Comparison of ENCODE assay signal across 7 mouse cellular contexts in genomic region chr10:111519620-111520370, GRCm38 (mm10). TPM values are rescaled to one million over a fixed set of nuclear protein-coding genes. Genes with fewer than 3 reads are reported as not detected.
DNase-seq lines count a peak whose midpoint lies in the region; ATAC-seq and TF ChIP-seq lines count a peak whose summit lies in the region.

No protein-coding gene starts in this region.

- no peak overlapping the region for H3K27ac ChIP-seq in stomach, embryonic 15.5 days
- no peak overlapping the region for H3K27ac ChIP-seq in stomach, postnatal 0 days (replicated peaks)
- peak overlapping the region; percentile 50 for H3K27ac ChIP-seq in forebrain, embryonic 15.5 days (replicated peaks)
- no peak overlapping the region for H3K27ac ChIP-seq in kidney, embryonic 16.5 days (ENCODE audit: low read length)
- 0 out of 2 replicates have a peak overlapping the region, but pooled peaks have one; percentile 0 for H3K27ac ChIP-seq in neural tube, embryonic 15.5 days (replicated peaks)

- WGBS in stomach, embryonic 15.5 days = 69% methylated on average over 24 of the region's 24 CpGs
- 68% methylated on average over 24 of the region's 24 CpGs for WGBS in stomach, postnatal 0 days
- WGBS in forebrain, embryonic 15.5 days = 37% methylated on average over 24 of the region's 24 CpGs
- WGBS in kidney, embryonic 16.5 days = 58% methylated on average over 24 of the region's 24 CpGs
- WGBS in neural tube, embryonic 15.5 days = 56% methylated on average over 24 of the region's 24 CpGs

- intact Hi-C loops in gastrocnemius, postnatal 14 days (cut with DNase I; ENCODE audit: low total_unique reads) = no loop called here

- H3K4me1 ChIP-seq in stomach, embryonic 15.5 days = peaks cover 20% of the 10 kb centered on the region
- peaks cover 4% of the 10 kb centered on the region; the same call in 1 of the 2 replicates for H3K4me1 ChIP-seq in stomach, postnatal 0 days (replicated peaks; ENCODE audit: control insufficient read depth, insufficient read depth)
- H3K4me1 ChIP-seq in forebrain, embryonic 15.5 days = peaks cover 16% of the 10 kb centered on the region
- H3K4me1 ChIP-seq in kidney, embryonic 16.5 days (ENCODE audit: insufficient read depth, low read length) = peaks cover 36% of the 10 kb centered on the region
- peaks cover 19% of the 10 kb centered on the region; the same call in 1 of the 2 replicates for H3K4me1 ChIP-seq in neural tube, embryonic 15.5 days

- no peak for TF ChIP-seq EP300 in stomach, postnatal 0 days (optimal IDR thresholded peaks at IDR 0.05)

- H3K27me3 ChIP-seq in stomach, embryonic 15.5 days (replicated peaks) = no peaks in the 10 kb centered on the region
- no peaks in the 10 kb centered on the region for H3K27me3 ChIP-seq in stomach, postnatal 0 days (ENCODE audit: control insufficient read depth, insufficient read depth, low read length)
- H3K27me3 ChIP-seq in forebrain, embryonic 15.5 days = no peaks in the 10 kb centered on the region
- no peaks in the 10 kb centered on the region for H3K27me3 ChIP-seq in kidney, embryonic 16.5 days (ENCODE audit: insufficient read depth, low read length)
- no peaks in the 10 kb centered on the region for H3K27me3 ChIP-seq in neural tube, embryonic 15.5 days (replicated peaks)

- ATAC-seq in stomach, embryonic 15.5 days (ENCODE audit: insufficient read depth, low FRiP score, low read depth) = no peak
- no peak for ATAC-seq in stomach, postnatal 0 days (ENCODE audit: low FRiP score, low TSS enrichment)
- ATAC-seq in forebrain, embryonic 15.5 days (replicated peaks) = peak; percentile 68; the same call in 1 of the 2 replicates
- ATAC-seq in kidney, embryonic 16.5 days (ENCODE audit: low FRiP score, low TSS enrichment) = no peak
- ATAC-seq in neural tube, embryonic 15.5 days (ENCODE audit: low FRiP score) = no peak

- DNase-seq in stomach, postnatal 0 days (ENCODE audit: low spot score) = no peak
- no peak for DNase-seq in gastrocnemius, adult 8-10 months (ENCODE audit: low spot score in 2 of 2)
- DNase-seq in gastrocnemius, postnatal 14 days = no peak

- H3K9ac ChIP-seq in stomach, embryonic 15.5 days = no peak overlapping the region
- H3K9ac ChIP-seq in stomach, postnatal 0 days (ENCODE audit: low read length) = no peak overlapping the region
- peak overlapping the region; percentile 6; the same call in 1 of the 2 replicates for H3K9ac ChIP-seq in forebrain, embryonic 15.5 days (replicated peaks)
- no peak overlapping the region; the same call in 1 of the 2 replicates for H3K9ac ChIP-seq in kidney, embryonic 16.5 days (replicated peaks; ENCODE audit: low read length)
- no peak overlapping the region for H3K9ac ChIP-seq in neural tube, embryonic 15.5 days (replicated peaks)

- peak overlapping the region; percentile 14; the same call in 1 of the 2 replicates for H3K4me2 ChIP-seq in stomach, embryonic 15.5 days
- H3K4me2 ChIP-seq in stomach, postnatal 0 days (replicated peaks; ENCODE audit: low read depth) = no peak overlapping the region
- H3K4me2 ChIP-seq in forebrain, embryonic 15.5 days (replicated peaks) = peak overlapping the region; percentile 40
- H3K4me2 ChIP-seq in kidney, embryonic 16.5 days (replicated peaks; ENCODE audit: low read depth, low read length) = peak overlapping the region; percentile 37; the same call in 1 of the 2 replicates
- peak overlapping the region; percentile 27 for H3K4me2 ChIP-seq in neural tube, embryonic 15.5 days

- H3K36me3 ChIP-seq in stomach, embryonic 15.5 days = no peaks in the 10 kb centered on the region
- H3K36me3 ChIP-seq in stomach, postnatal 0 days (ENCODE audit: control insufficient read depth, insufficient read depth, low read length) = no peaks in the 10 kb centered on the region
- no peaks in the 10 kb centered on the region for H3K36me3 ChIP-seq in forebrain, embryonic 15.5 days
- no peaks in the 10 kb centered on the region for H3K36me3 ChIP-seq in kidney, embryonic 16.5 days (ENCODE audit: insufficient read depth, low read length)
- H3K36me3 ChIP-seq in neural tube, embryonic 15.5 days = no peaks in the 10 kb centered on the region

- TF ChIP-seq CTCF in stomach, postnatal 0 days (IDR thresholded peaks at IDR 0.05; ENCODE audit: low read depth) = no peak

- H3K4me3 ChIP-seq in stomach, embryonic 15.5 days (replicated peaks) = no peak overlapping the region
- no peak overlapping the region for H3K4me3 ChIP-seq in stomach, postnatal 0 days (ENCODE audit: low read depth, low read length)
- H3K4me3 ChIP-seq in forebrain, embryonic 15.5 days = peak overlapping the region; percentile 28
- peak overlapping the region; percentile 20 for H3K4me3 ChIP-seq in kidney, embryonic 16.5 days (ENCODE audit: low read length)
- no peak overlapping the region for H3K4me3 ChIP-seq in neural tube, embryonic 15.5 days (replicated peaks)

- H3K9me3 ChIP-seq in stomach, embryonic 15.5 days = no peaks in the 10 kb centered on the region
- no peaks in the 10 kb centered on the region for H3K9me3 ChIP-seq in stomach, postnatal 0 days (ENCODE audit: control insufficient read depth, low read length)
- H3K9me3 ChIP-seq in forebrain, embryonic 15.5 days = no peaks in the 10 kb centered on the region
- no peaks in the 10 kb centered on the region for H3K9me3 ChIP-seq in kidney, embryonic 16.5 days (ENCODE audit: low read length)
- H3K9me3 ChIP-seq in neural tube, embryonic 15.5 days (replicated peaks) = no peaks in the 10 kb centered on the region

RNA-seq across cellular contexts. Expression of gene Phlda1, which starts 13.7 kb away (rescaled TPM):
- 44.7 and 58.3 TPM in 2 replicates for polyA plus RNA-seq in stomach, embryonic 15.5 days (2015; fragmentation: Nextera tagmentation; extraction: Ambion mirVana)
- polyA plus RNA-seq in stomach, postnatal 0 days (2015; fragmentation: Nextera tagmentation; extraction: Ambion mirVana) = 29.6 and 32.3 TPM in 2 replicates
- 23.3 and 24.3 TPM in 2 replicates for polyA plus RNA-seq in forebrain, embryonic 15.5 days (2015; fragmentation: Nextera tagmentation; extraction: Ambion mirVana)
- polyA plus RNA-seq in kidney, embryonic 16.5 days (2015; fragmentation: Nextera tagmentation; extraction: Ambion mirVana) = 27.3 and 36.6 TPM in 2 replicates
- 67.4 and 69.7 TPM in 2 replicates for polyA plus RNA-seq in neural tube, embryonic 15.5 days (2015; fragmentation: Nextera tagmentation; extraction: Ambion mirVana)
- 1 to 10 TPM; 2.4 to 3.9 (median 3.6) TPM for total RNA-seq in gastrocnemius, adult 8-10 months (2022)
- total RNA-seq in gastrocnemius, postnatal 14 days (2021) = 1 to 10 TPM; 6.2 to 6.4 TPM

RNA-seq across cellular contexts. Expression of gene Nap1l1, which starts 46.8 kb away (rescaled TPM):
- polyA plus RNA-seq in stomach, embryonic 15.5 days (2015; fragmentation: Nextera tagmentation; extraction: Ambion mirVana) = 188 and 214 TPM in 2 replicates
- polyA plus RNA-seq in stomach, postnatal 0 days (2015; fragmentation: Nextera tagmentation; extraction: Ambion mirVana) = 85.1 and 90.6 TPM in 2 replicates
- polyA plus RNA-seq in forebrain, embryonic 15.5 days (2015; fragmentation: Nextera tagmentation; extraction: Ambion mirVana) = 210 and 219 TPM in 2 replicates
- 203 and 209 TPM in 2 replicates for polyA plus RNA-seq in kidney, embryonic 16.5 days (2015; fragmentation: Nextera tagmentation; extraction: Ambion mirVana)
- 162 and 180 TPM in 2 replicates for polyA plus RNA-seq in neural tube, embryonic 15.5 days (2015; fragmentation: Nextera tagmentation; extraction: Ambion mirVana)
- total RNA-seq in gastrocnemius, adult 8-10 months (2022) = 10 to 100 TPM; 53.4 to 66.1 (median 59.2) TPM
- total RNA-seq in gastrocnemius, postnatal 14 days (2021) = 10 to 100 TPM; 43.8 to 49.0 TPM

Comparison
In these comparisons a context has a peak if more than half of its experiments do, and no peak if none do; other contexts are left out.
1. H3K27ac ChIP-seq: peak in forebrain, embryonic 15.5 days (single experiment) and neural tube, embryonic 15.5 days (single experiment); none in stomach, embryonic 15.5 days (single experiment), stomach, postnatal 0 days (single experiment) and kidney, embryonic 16.5 days (single experiment).
2. H3K4me3 ChIP-seq: peak in forebrain, embryonic 15.5 days (single experiment) and kidney, embryonic 16.5 days (single experiment); none in stomach, embryonic 15.5 days (single experiment), stomach, postnatal 0 days (single experiment) and neural tube, embryonic 15.5 days (single experiment).